Mouse (Mus musculus) 3134 (cell line): Measurements from ENCODE around the gene Gm42715.

Experiments
- DNase-seq: peaks from one replicate; pipeline ENCODE4 v3.0.0-alpha.2; 2011; ENCODE audit warnings: low spot score; ENCODE audit not compliant: insufficient read length; ENCODE audit errors: extremely low read depth

Gene Gm42715

GRCm38 (mm10) chr7:127574115-127574514 lies 54.7 kb downstream of the Gm42715 start:
- no peak for DNase-seq

GRCm38 (mm10) chr7:127583260-127583659 lies 63.9 kb downstream of the Gm42715 start:
- DNase-seq: no peak

- DNase-seq: no peak
Observed at GRCm38 (mm10) chr7:127585031-127585430, 65.6 kb downstream of the Gm42715 start.

- no peak for DNase-seq
Observed at GRCm38 (mm10) chr7:127586149-127586548, 66.8 kb downstream of the Gm42715 start.

GRCm38 (mm10) chr7:127587196-127587595 lies 67.8 kb downstream of the Gm42715 start:
- no peak for DNase-seq

- peak; percentile 95 for DNase-seq
Observed at GRCm38 (mm10) chr7:127588011-127588871, 68.9 kb downstream of the Gm42715 start, which contains the start of the genes Ccdc189 and Rnf40. Gene Ccdc189 (minus strand): TSS chr7:127588595. Gene Rnf40 (plus strand): TSS chr7:127588767.

- no peak for DNase-seq
Observed at GRCm38 (mm10) chr7:127588901-127589300, 69.5 kb downstream of the Gm42715 start.

GRCm38 (mm10) chr7:127589637-127590036 lies 70.3 kb downstream of the Gm42715 start:
- DNase-seq: no peak

GRCm38 (mm10) chr7:127591108-127591507 lies 71.7 kb downstream of the Gm42715 start:
- DNase-seq: no peak

- no peak for DNase-seq
Observed at GRCm38 (mm10) chr7:127592575-127592974, 73.2 kb downstream of the Gm42715 start.

- DNase-seq: no peak
Observed at GRCm38 (mm10) chr7:127596747-127597146, 77.4 kb downstream of the Gm42715 start.

GRCm38 (mm10) chr7:127600612-127601011 lies 81.2 kb downstream of the Gm42715 start:
- DNase-seq: no peak

GRCm38 (mm10) chr7:127601735-127602134 lies 82.4 kb downstream of the Gm42715 start:
- no peak for DNase-seq

GRCm38 (mm10) chr7:127602903-127603302 lies 83.5 kb downstream of the Gm42715 start:
- no peak for DNase-seq

- no peak for DNase-seq
Observed at GRCm38 (mm10) chr7:127604256-127604655, 84.9 kb downstream of the Gm42715 start.

- no peak for DNase-seq
Observed at GRCm38 (mm10) chr7:127607150-127607549, 87.8 kb downstream of the Gm42715 start.

- DNase-seq: no peak
Observed at GRCm38 (mm10) chr7:127611011-127611410, 91.6 kb downstream of the Gm42715 start.

GRCm38 (mm10) chr7:127611561-127611960 lies 92.2 kb downstream of the Gm42715 start:
- no peak for DNase-seq

GRCm38 (mm10) chr7:127613501-127613900 lies 94.1 kb downstream of the Gm42715 start:
- DNase-seq: no peak

- no peak for DNase-seq
Observed at GRCm38 (mm10) chr7:127614091-127614490, 94.7 kb downstream of the Gm42715 start.

- DNase-seq: peak; percentile 73
Observed at GRCm38 (mm10) chr7:127614511-127614890, 95.1 kb downstream of the Gm42715 start.
